11 mouse cellular contexts compared by ENCODE assay signal in the genomic region with DNA sequence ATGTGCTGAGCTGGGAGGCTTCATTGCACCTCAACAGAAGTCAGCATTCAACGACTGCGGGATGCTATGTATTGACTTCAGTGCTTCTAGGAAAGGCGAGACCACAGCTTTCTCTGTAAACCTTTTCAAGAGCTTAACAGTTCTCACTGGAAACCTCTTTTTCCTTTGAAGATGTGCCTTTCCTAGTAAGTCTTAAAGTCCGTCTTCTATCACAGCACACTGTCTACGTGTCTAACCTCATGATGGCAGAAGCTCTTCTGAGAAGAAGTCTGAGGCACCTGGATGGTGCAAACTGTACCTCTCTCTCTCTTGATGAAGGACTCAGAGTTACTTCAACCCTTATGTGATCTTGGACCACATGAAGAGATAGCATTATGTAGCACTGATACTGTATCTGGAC.
"Had no signal": no experiment of that assay in that cellular context is flagged by ENCODE, and none has a peak within 500 bp of the region (broad histone marks: within the 10 kb centered on the region; RNA-seq: fewer than 3 reads in every experiment).

No protein-coding gene starts in this region.

- ATAC-seq: liver, embryonic 12.5 days; midbrain, embryonic 13.5 days had no signal

- DNase-seq: kidney, adult 2 months; kidney, postnatal 25 days; layer of hippocampus, postnatal 36 days; lung, embryonic 14.5 days; lung, postnatal 10 days; right cerebral cortex, adult 18-20 months; right cerebral cortex, postnatal 25 days; thymus, adult 18-20 months; thymus, postnatal 4 days had no signal
